Mouse (Mus musculus) heart, embryonic 11.5 days (tissue): ENCODE measurements around the gene Chst12. TPM values are rescaled to one million over a fixed set of nuclear protein-coding genes. Genes with fewer than 3 reads are reported as not detected.

Source experiments
- ATAC-seq: fragments of 200-750 bp; cut with Nextera tagmentation; replicated peaks from 2 replicates; pipeline ENCODE4 v1.8.0; 2017; ENCODE audit warnings: moderate library complexity; ENCODE audit not compliant: insufficient number of reproducible peaks, low FRiP score, low TSS enrichment
- H3K27ac ChIP-seq: fragments of 300-500 bp; sonication (generic); 2 replicates; pipeline ENCODE4 v1.5.1; 2014; ENCODE audit warnings: mild to moderate bottlenecking, low read depth, low read length
- H3K27me3 ChIP-seq: fragments of 300-500 bp; sonication (generic); 2 replicates; pipeline ENCODE4 v1.6.1; 2014; ENCODE audit warnings: mild to moderate bottlenecking, low read length, mixed read lengths; ENCODE audit not compliant: control insufficient read depth, insufficient read depth
- H3K36me3 ChIP-seq: fragments of 300-500 bp; sonication (generic); 2 replicates; pipeline ENCODE4 v1.6.1; 2014; ENCODE audit warnings: mild to moderate bottlenecking, low read length, moderate library complexity, mixed read lengths; ENCODE audit not compliant: control insufficient read depth, insufficient read depth
- H3K4me1 ChIP-seq: fragments of 300-500 bp; sonication (generic); 2 replicates; pipeline ENCODE4 v1.6.1; 2014; ENCODE audit warnings: low read length; ENCODE audit not compliant: control insufficient read depth, insufficient read depth
- H3K4me2 ChIP-seq: fragments of 300-500 bp; sonication (generic); 2 replicates; pipeline ENCODE4 v1.6.1; 2014; ENCODE audit warnings: mild to moderate bottlenecking, moderate library complexity
- H3K4me3 ChIP-seq: fragments of 300-500 bp; sonication (generic); 2 replicates; pipeline ENCODE4 v1.5.1; 2014; ENCODE audit warnings: low read depth, low read length
- H3K9ac ChIP-seq: fragments of 300-500 bp; sonication (generic); 2 replicates; pipeline ENCODE4 v1.6.1; 2014; ENCODE audit warnings: mild to moderate bottlenecking, low read depth, low read length, moderate library complexity
- H3K9me3 ChIP-seq: fragments of 300-500 bp; sonication (generic); replicated peaks from 2 replicates; pipeline ENCODE4 v1.6.1; 2016; ENCODE audit warnings: low read length; ENCODE audit not compliant: control insufficient read depth
- WGBS: fragments of 180-500 bp; shearing (Covaris S2); extraction: QIAGEN DNeasy Blood & Tissue Kit; methylation state at CpG from one replicate; pipeline ENCODE4 v1.1.7; 2014; ENCODE audit not compliant: insufficient replicate concordance; 5-methylcytosine and 5-hydroxymethylcytosine counted together
- polyA plus RNA-seq: library from polyadenylated mRNA; unstranded; fragments of >200 nt; fragmentation: Nextera tagmentation; extraction: Ambion mirVana; gene quantifications from 2 replicates; pipeline ENCODE4 v1.2.1, GENCODE M21; 2014

Gene Chst12
- polyA plus RNA-seq, 1 experiment from 2014 or later, result 17.4 TPM

GRCm38 (mm10) chr5:140540106-140540505 is 34.8 kb downstream of the Chst12 start:
- ATAC-seq, result peak; percentile 20; the same call in 1 of the 2 replicates
- no peaks in the 10 kb centered on the region for H3K9me3 ChIP-seq
- peaks cover 6% of the 10 kb centered on the region; the same call in 1 of the 2 replicates for H3K4me1 ChIP-seq
- no peak overlapping the region for H3K27ac ChIP-seq
- no peak overlapping the region for H3K4me2 ChIP-seq
- H3K9ac ChIP-seq, result no peak overlapping the region
- no peaks in the 10 kb centered on the region; the same call in 1 of the 2 replicates for H3K27me3 ChIP-seq
- H3K36me3 ChIP-seq, result no peaks in the 10 kb centered on the region
- no peak overlapping the region for H3K4me3 ChIP-seq
- 14% methylated on average over 8 of the region's 8 CpGs for WGBS

DNA sequence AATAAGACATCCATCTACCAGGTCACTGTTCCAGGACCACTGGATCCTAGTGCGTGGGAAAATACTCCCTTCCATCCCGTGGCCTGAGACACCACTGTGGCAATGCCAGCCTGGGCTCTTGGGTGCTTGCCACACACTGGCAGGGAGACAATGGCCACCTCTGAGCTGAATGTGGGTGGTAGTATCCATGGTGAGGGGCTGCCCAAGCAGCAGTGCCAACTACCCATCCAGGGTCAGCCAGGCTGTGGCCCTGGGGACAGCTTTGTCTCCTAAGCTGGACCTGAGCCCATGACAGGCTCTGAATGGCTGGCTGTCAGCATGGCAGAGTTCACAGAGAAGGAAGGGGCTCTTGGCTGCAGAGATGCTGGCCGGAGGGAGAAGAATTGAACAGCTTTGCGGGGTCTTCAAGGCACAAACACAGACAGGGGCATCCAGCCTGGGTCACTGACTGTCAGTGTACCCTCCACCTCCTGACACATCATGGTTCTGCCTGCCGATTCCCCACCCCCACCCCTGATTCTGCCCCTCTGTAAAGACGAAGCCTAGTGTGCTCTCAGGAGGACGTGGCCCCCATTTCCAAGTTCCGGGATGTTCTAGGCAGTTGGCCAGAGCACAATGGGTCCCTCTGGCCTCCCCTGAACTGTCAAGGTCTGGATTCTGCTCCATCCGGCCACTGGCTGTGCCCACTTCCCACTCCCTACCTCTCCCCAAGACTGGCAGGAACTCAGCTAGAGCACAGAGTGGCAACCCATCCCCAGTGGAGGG is 37.6 kb downstream of the Chst12 start:
- Histone ChIP-seq H3K4me1 (no peaks in the 10 kb centered on the region), H3K36me3 (no peaks in the 10 kb centered on the region), H3K27ac (no peak overlapping the region), H3K9ac (no peak overlapping the region), H3K9me3 (no peaks in the 10 kb centered on the region), H3K27me3 (no peaks in the 10 kb centered on the region; the same call in 1 of the 2 replicates), H3K4me2 (no peak overlapping the region), H3K4me3 (no peak overlapping the region)
- WGBS, result 66% methylated on average over 9 of the region's 9 CpGs
- no peak for ATAC-seq

DNA sequence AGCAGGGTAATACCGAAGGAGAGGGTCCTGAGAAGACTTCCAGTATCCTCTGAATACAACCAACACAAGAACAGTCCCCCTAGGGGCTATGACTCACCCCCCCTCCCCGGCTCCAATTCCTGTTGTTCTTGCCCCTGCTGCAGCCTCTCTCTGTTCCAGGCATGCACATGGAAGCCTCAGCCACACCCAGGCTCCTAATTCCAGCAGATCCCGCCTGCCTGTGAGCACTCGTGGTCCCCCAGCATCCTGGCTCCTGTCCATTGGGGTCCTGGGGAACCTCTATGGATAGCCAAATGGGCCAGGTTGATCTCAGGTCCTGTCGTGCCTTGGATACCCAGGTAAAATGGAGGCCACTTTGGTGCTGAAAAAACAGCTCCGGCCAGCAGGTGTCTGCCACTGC is 40.3 kb downstream of the Chst12 start:
- H3K27me3 ChIP-seq, result no peaks in the 10 kb centered on the region
- H3K27ac ChIP-seq, result no peak overlapping the region
- H3K4me1 ChIP-seq, result no peaks in the 10 kb centered on the region
- H3K36me3 ChIP-seq, result no peaks in the 10 kb centered on the region
- no peaks in the 10 kb centered on the region for H3K9me3 ChIP-seq
- no peak overlapping the region for H3K4me2 ChIP-seq
- no peak overlapping the region for H3K9ac ChIP-seq
- H3K4me3 ChIP-seq, result no peak overlapping the region
- no peak for ATAC-seq
- 56% methylated on average over 6 of the region's 6 CpGs for WGBS

- no peak overlapping the region for H3K9ac ChIP-seq
- no peak overlapping the region for H3K4me2 ChIP-seq
- H3K36me3 ChIP-seq, result no peaks in the 10 kb centered on the region
- no peak for ATAC-seq
- no peaks in the 10 kb centered on the region for H3K27me3 ChIP-seq
- H3K27ac ChIP-seq, result no peak overlapping the region
- H3K4me1 ChIP-seq, result no peaks in the 10 kb centered on the region
- H3K9me3 ChIP-seq, result no peaks in the 10 kb centered on the region
- H3K4me3 ChIP-seq, result no peak overlapping the region
- 75% methylated on average over 19 of the region's 19 CpGs for WGBS
Observed at GRCm38 (mm10) chr5:140546332-140546731, 41.0 kb downstream of the Chst12 start.

GRCm38 (mm10) chr5:140549306-140550047 is 44.1 kb downstream of the Chst12 start:
- Histone ChIP-seq H3K4me3 (no peak overlapping the region), H3K36me3 (no peaks in the 10 kb centered on the region), H3K27me3 (peaks cover 3% of the 10 kb centered on the region), H3K4me2 (0 out of 2 replicates have a peak overlapping the region, but pooled peaks have one; percentile 2), H3K9me3 (no peaks in the 10 kb centered on the region), H3K9ac (no peak overlapping the region), H3K4me1 (no peaks in the 10 kb centered on the region), H3K27ac (no peak overlapping the region)
- no peak for ATAC-seq
- WGBS, result 41% methylated on average over 17 of the region's 17 CpGs

DNA sequence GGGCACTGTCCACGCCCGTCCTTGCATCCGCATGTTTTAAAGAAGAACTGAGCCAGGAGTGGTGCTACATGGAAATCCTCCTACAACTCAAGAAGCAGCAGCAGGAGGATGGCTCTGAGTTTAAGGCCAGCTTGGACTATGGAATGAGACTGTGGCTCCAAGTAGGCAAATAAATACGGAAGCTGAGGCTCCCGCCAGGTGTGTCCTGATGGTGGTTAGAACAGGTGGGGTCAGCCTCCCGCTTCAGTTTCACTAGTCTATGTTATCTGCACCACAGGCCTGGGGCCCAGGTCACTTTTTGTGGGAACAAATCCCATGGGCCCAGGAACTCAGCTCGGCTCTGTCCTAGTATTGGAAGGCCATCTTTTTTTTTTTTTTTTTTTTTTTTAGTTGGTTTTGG is 48.4 kb downstream of the Chst12 start:
- Histone ChIP-seq H3K4me2 (no peak overlapping the region), H3K4me3 (no peak overlapping the region), H3K27me3 (peaks cover 3% of the 10 kb centered on the region), H3K4me1 (no peaks in the 10 kb centered on the region), H3K27ac (no peak overlapping the region), H3K9me3 (no peaks in the 10 kb centered on the region), H3K36me3 (no peaks in the 10 kb centered on the region), H3K9ac (no peak overlapping the region)
- ATAC-seq, result no peak
- WGBS, result 80% methylated on average over 7 of the region's 7 CpGs

DNA sequence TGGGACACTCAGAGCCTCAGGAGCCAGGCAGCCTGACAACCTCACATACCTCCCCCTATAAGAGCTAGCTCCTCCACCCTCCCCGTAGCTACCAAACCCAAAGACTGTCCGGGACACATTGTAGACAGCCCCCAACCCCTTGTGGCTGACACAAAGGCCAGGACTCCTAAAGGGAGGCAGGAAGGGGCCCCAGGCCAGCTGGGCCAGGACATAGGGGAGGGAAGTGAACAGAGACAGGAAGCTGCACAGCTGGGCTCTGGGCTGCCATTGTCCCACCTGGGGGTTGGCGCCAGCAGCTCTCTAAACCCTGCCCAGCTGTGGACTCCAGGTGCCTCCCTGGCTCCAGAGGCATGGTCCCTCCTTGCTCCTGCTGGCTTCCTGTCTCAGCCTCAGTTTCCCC is 51.5 kb downstream of the Chst12 start:
- ATAC-seq, result no peak
- Histone ChIP-seq H3K27ac (no peak overlapping the region), H3K4me3 (no peak overlapping the region), H3K9me3 (no peaks in the 10 kb centered on the region), H3K27me3 (peaks cover 3% of the 10 kb centered on the region), H3K36me3 (no peaks in the 10 kb centered on the region), H3K4me2 (no peak overlapping the region), H3K4me1 (no peaks in the 10 kb centered on the region), H3K9ac (no peak overlapping the region)
- 60% methylated on average over 3 of the region's 3 CpGs for WGBS

DNA sequence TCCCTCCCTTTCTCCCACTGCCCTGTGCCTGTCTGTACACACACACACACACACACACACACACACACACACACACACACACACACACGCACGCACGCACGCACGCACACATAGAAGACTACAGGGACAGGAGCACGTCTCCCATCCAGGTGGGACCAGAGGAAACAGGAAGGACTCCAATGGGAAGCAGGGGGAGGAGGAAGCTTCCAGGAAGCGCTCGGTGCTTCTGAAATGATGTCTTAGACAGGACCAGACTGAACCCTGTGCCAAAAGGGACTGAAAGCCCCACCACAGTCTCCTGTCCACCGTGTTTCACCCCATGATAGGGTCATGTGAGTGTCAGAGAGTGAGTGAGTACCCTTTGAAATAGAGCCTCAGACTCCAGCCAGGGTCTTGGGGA is 57.3 kb downstream of the Chst12 start:
- no peaks in the 10 kb centered on the region for H3K36me3 ChIP-seq
- no peaks in the 10 kb centered on the region for H3K9me3 ChIP-seq
- H3K9ac ChIP-seq, result no peak overlapping the region
- no peak overlapping the region for H3K27ac ChIP-seq
- no peak overlapping the region for H3K4me3 ChIP-seq
- H3K27me3 ChIP-seq, result peaks cover 6% of the 10 kb centered on the region; the same call in 1 of the 2 replicates
- H3K4me1 ChIP-seq, result no peaks in the 10 kb centered on the region
- 81% methylated on average over 9 of the region's 9 CpGs for WGBS
- no peak for ATAC-seq
- no peak overlapping the region for H3K4me2 ChIP-seq
